Mouse (Mus musculus): ENCODE measurements around the gene Atp6v0a1. TPM values are rescaled to one million over a fixed set of nuclear protein-coding genes. Genes with fewer than 3 reads are reported as not detected.

Gene Atp6v0a1
- polyA plus RNA-seq, 1 experiment from 2014 or later = 45.9 TPM

DNA sequence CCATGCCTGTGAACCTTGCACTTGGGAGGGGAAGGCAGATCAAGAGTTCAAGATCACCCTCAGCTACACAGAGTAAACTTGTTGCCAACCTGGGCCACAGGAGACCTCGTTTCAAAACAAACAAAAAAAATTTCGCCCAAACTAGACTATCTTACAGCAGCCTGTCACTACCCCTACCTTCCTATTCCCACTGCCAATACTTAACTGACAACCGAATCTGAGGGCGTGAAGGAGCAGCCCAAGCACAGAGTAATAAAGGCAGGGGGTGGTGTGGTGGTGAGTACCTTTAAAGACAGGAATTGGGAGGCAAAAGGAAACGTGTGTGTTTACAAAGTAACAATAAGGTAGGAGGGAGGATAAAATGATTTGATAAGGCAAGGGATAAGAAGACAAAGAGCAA is 101.5 kb downstream of the Atp6v0a1 start:
- ATAC-seq (ENCODE audit: low FRiP score) = no peak
- Histone ChIP-seq H3K27ac (ENCODE audit: low read depth, low read length) (no peak overlapping the region), H3K36me3 (ENCODE audit: control insufficient read depth, insufficient read depth, low read length) (no peaks in the 10 kb centered on the region), H3K4me2 (no peak overlapping the region), H3K9me3 (ENCODE audit: control insufficient read depth, low read length) (no peaks in the 10 kb centered on the region), H3K27me3 (ENCODE audit: control insufficient read depth, insufficient read depth, low read length) (no peaks in the 10 kb centered on the region), H3K9ac (ENCODE audit: low read length) (no peak overlapping the region), H3K4me1 (ENCODE audit: control insufficient read depth, insufficient read depth, low read length) (no peaks in the 10 kb centered on the region), H3K4me3 (ENCODE audit: low read depth, low read length) (no peak overlapping the region)
- WGBS = 68% methylated on average over 5 of the region's 5 CpGs
- no peak for DNase-seq (ENCODE audit: low spot score, missing footprints)

DNA sequence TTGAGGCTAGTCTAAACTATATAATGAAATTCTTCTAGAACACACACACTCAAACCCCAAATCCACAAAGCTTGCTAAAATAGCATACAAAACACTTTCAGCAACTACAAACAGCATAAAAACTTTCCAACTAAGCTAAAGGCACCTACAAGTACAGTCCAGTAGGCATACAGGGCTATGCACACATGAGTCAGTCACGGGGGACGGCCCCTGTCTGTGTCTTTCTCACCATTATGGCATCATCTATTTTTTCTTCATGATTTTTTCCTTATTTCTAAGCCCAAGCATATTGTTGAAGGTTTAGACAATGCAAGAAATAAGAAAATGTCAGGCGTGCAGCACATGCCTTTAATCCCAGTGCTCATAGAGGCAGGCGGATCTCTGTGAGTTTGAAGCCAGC is 101.9 kb downstream of the Atp6v0a1 start:
- WGBS = 86% methylated on average over 4 of the region's 4 CpGs
- Histone ChIP-seq H3K27me3 (ENCODE audit: control insufficient read depth, insufficient read depth, low read length) (no peaks in the 10 kb centered on the region), H3K9ac (ENCODE audit: low read length) (no peak overlapping the region), H3K4me1 (ENCODE audit: control insufficient read depth, insufficient read depth, low read length) (no peaks in the 10 kb centered on the region), H3K4me3 (ENCODE audit: low read depth, low read length) (no peak overlapping the region), H3K27ac (ENCODE audit: low read depth, low read length) (no peak overlapping the region), H3K4me2 (no peak overlapping the region), H3K9me3 (ENCODE audit: control insufficient read depth, low read length) (no peaks in the 10 kb centered on the region), H3K36me3 (ENCODE audit: control insufficient read depth, insufficient read depth, low read length) (no peaks in the 10 kb centered on the region)
- ATAC-seq (ENCODE audit: low FRiP score) = no peak
- DNase-seq (ENCODE audit: low spot score, missing footprints) = no peak

DNA sequence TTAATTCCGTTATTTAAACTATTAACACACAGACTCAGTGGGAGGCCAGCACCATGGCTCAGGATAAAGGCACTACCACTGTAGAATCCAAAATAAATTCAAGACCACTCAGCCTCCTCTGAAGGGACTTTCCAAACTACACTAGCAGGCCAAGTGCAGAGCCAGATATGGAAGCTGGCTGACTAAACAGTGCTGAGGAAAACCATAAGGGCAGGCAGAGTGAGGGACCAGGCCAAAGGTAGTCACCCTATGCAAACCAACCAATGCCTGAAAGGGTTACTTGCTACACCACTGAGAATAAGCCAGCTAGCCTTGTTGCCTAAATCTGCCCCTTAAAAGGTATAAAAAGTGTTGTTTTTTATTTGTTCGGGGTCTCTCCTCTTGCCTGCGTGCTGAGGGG is 102.9 kb downstream of the Atp6v0a1 start:
- WGBS = 94% methylated on average over 3 of the region's 3 CpGs
- Histone ChIP-seq H3K9ac (ENCODE audit: low read length) (no peak overlapping the region), H3K36me3 (ENCODE audit: control insufficient read depth, insufficient read depth, low read length) (no peaks in the 10 kb centered on the region; the same call in 1 of the 2 replicates), H3K4me2 (no peak overlapping the region), H3K4me3 (ENCODE audit: low read depth, low read length) (no peak overlapping the region), H3K4me1 (ENCODE audit: control insufficient read depth, insufficient read depth, low read length) (no peaks in the 10 kb centered on the region), H3K9me3 (ENCODE audit: control insufficient read depth, low read length) (no peaks in the 10 kb centered on the region), H3K27ac (ENCODE audit: low read depth, low read length) (no peak overlapping the region), H3K27me3 (ENCODE audit: control insufficient read depth, insufficient read depth, low read length) (no peaks in the 10 kb centered on the region)
- no peak for DNase-seq (ENCODE audit: low spot score, missing footprints)
- no peak for ATAC-seq (ENCODE audit: low FRiP score)

Small RNA genes lying within 50 kb of the gene (microRNA-seq; reads per million reads assigned to microRNA genes)
- 2.5 reads per million, percentile 9 among the genes with 10 or more reads in this experiment for gene Mir6928

Other genes with a start within 250 kb of the Atp6v0a1 start
- 2.7 and 2.9 TPM in 2 replicates for gene Kcnh4, start 249.5 kb upstream of the Atp6v0a1 start, polyA plus RNA-seq (2014; fragmentation: Nextera tagmentation; extraction: Ambion mirVana)
- gene Hcrt, start 246.5 kb upstream of the Atp6v0a1 start, polyA plus RNA-seq (2014; fragmentation: Nextera tagmentation; extraction: Ambion mirVana) = not detected in 2 replicates
- 1.3 and 1.7 TPM in 2 replicates for gene Ghdc, start 238.5 kb upstream of the Atp6v0a1 start, polyA plus RNA-seq (2014; fragmentation: Nextera tagmentation; extraction: Ambion mirVana)
- 14.6 and 17.3 TPM in 2 replicates for gene Stat5b, start 158.7 kb upstream of the Atp6v0a1 start, polyA plus RNA-seq (2014; fragmentation: Nextera tagmentation; extraction: Ambion mirVana)
- gene Stat5a, start 150.1 kb upstream of the Atp6v0a1 start, polyA plus RNA-seq (2014; fragmentation: Nextera tagmentation; extraction: Ambion mirVana) = 0.97 and 1.4 TPM in 2 replicates
- gene Stat3, start 69.9 kb upstream of the Atp6v0a1 start, polyA plus RNA-seq (2014; fragmentation: Nextera tagmentation; extraction: Ambion mirVana) = 22.8 and 24.0 TPM in 2 replicates
- 12.5 and 14.8 TPM in 2 replicates for gene Cavin1, start 38.6 kb upstream of the Atp6v0a1 start, polyA plus RNA-seq (2014; fragmentation: Nextera tagmentation; extraction: Ambion mirVana)
- gene Naglu, start 60.6 kb downstream of the Atp6v0a1 start, polyA plus RNA-seq (2014; fragmentation: Nextera tagmentation; extraction: Ambion mirVana) = 6.0 and 6.9 TPM in 2 replicates
- gene Hsd17b1, start 69.0 kb downstream of the Atp6v0a1 start, polyA plus RNA-seq (2014; fragmentation: Nextera tagmentation; extraction: Ambion mirVana) = 0.10 TPM in 1 of 2 replicates, not detected in the other
- gene Coasy, start 73.1 kb downstream of the Atp6v0a1 start, polyA plus RNA-seq (2014; fragmentation: Nextera tagmentation; extraction: Ambion mirVana) = 53.2 and 53.3 TPM in 2 replicates
- gene Mlx, start 77.8 kb downstream of the Atp6v0a1 start, polyA plus RNA-seq (2014; fragmentation: Nextera tagmentation; extraction: Ambion mirVana) = 38.0 and 47.0 TPM in 2 replicates
- gene Psmc3ip, start 86.0 kb downstream of the Atp6v0a1 start, polyA plus RNA-seq (2014; fragmentation: Nextera tagmentation; extraction: Ambion mirVana) = 57.0 and 64.8 TPM in 2 replicates
- gene Retreg3, start 110.4 kb downstream of the Atp6v0a1 start, polyA plus RNA-seq (2014; fragmentation: Nextera tagmentation; extraction: Ambion mirVana) = 11.0 and 11.4 TPM in 2 replicates
- 96.3 and 108 TPM in 2 replicates for gene Tubg1, start 110.5 kb downstream of the Atp6v0a1 start, polyA plus RNA-seq (2014; fragmentation: Nextera tagmentation; extraction: Ambion mirVana)
- gene Tubg2, start 146.5 kb downstream of the Atp6v0a1 start, polyA plus RNA-seq (2014; fragmentation: Nextera tagmentation; extraction: Ambion mirVana) = 3.4 and 5.1 TPM in 2 replicates
- 0.30 and 0.32 TPM in 2 replicates for gene Cntnap1, start 161.1 kb downstream of the Atp6v0a1 start, polyA plus RNA-seq (2014; fragmentation: Nextera tagmentation; extraction: Ambion mirVana)
- gene Plekhh3, start 161.9 kb downstream of the Atp6v0a1 start, polyA plus RNA-seq (2014; fragmentation: Nextera tagmentation; extraction: Ambion mirVana) = 5.8 and 7.2 TPM in 2 replicates
- gene Ccr10, start 166.0 kb downstream of the Atp6v0a1 start, polyA plus RNA-seq (2014; fragmentation: Nextera tagmentation; extraction: Ambion mirVana) = not detected in 2 replicates
- gene Ezh1, start 217.0 kb downstream of the Atp6v0a1 start, polyA plus RNA-seq (2014; fragmentation: Nextera tagmentation; extraction: Ambion mirVana) = 10.4 and 10.6 TPM in 2 replicates
- gene Ramp2, start 236.6 kb downstream of the Atp6v0a1 start, polyA plus RNA-seq (2014; fragmentation: Nextera tagmentation; extraction: Ambion mirVana) = 65.6 and 73.4 TPM in 2 replicates
- gene Vps25, start 244.3 kb downstream of the Atp6v0a1 start, polyA plus RNA-seq (2014; fragmentation: Nextera tagmentation; extraction: Ambion mirVana) = 122 and 130 TPM in 2 replicates

All from midbrain, embryonic 11.5 days (tissue).